Mouse (Mus musculus): ENCODE data around the gene Smc4. TPM values are rescaled to one million over a fixed set of nuclear protein-coding genes. Genes with fewer than 3 reads are reported as not detected.

Gene Smc4
- polyA plus RNA-seq, 1 experiment: 6.4 TPM

GRCm38 (mm10) chr3:68969091-68969590 is 35.4 kb upstream of the Smc4 start:
- H3K27ac ChIP-seq (ENCODE audit: insufficient read depth, low read depth, low read length): no peak overlapping the region
- no peak overlapping the region for H3K4me3 ChIP-seq (ENCODE audit: low read depth, low read length)
- TF ChIP-seq CTCF (IDR thresholded peaks at IDR 0.05; ENCODE audit: extremely low read depth, insufficient read length, insufficient replicate concordance, low read depth, low read length): no peak
- TF ChIP-seq POLR2A (IDR thresholded peaks at IDR 0.05; ENCODE audit: low read depth, low read length): no peak
- 0 out of 2 replicates have a peak, but pooled peaks cover 1% of the 10 kb centered on the region for H3K36me3 ChIP-seq (ENCODE audit: control insufficient read depth, insufficient read depth, low read length)
- no peaks in the 10 kb centered on the region for H3K27me3 ChIP-seq (ENCODE audit: control insufficient read depth, insufficient read depth, low read length)
- 87% methylated on average over 3 of the region's 3 CpGs for WGBS
- no peaks in the 10 kb centered on the region for H3K4me1 ChIP-seq (ENCODE audit: control insufficient read depth, insufficient read depth, insufficient read length, low read length)

GRCm38 (mm10) chr3:68973574-68973973 is 31.0 kb upstream of the Smc4 start:
- WGBS: 41% methylated on average over 1 of the region's 1 CpGs
- Histone ChIP-seq H3K27ac (ENCODE audit: insufficient read depth, low read depth, low read length) (no peak overlapping the region), H3K36me3 (ENCODE audit: control insufficient read depth, insufficient read depth, low read length) (no peaks in the 10 kb centered on the region), H3K27me3 (ENCODE audit: control insufficient read depth, insufficient read depth, low read length) (no peaks in the 10 kb centered on the region), H3K4me3 (ENCODE audit: low read depth, low read length) (no peak overlapping the region), H3K4me1 (ENCODE audit: control insufficient read depth, insufficient read depth, insufficient read length, low read length) (no peaks in the 10 kb centered on the region; the same call in 1 of the 2 replicates)
- TF ChIP-seq CTCF (IDR thresholded peaks at IDR 0.05; ENCODE audit: extremely low read depth, insufficient read length, insufficient replicate concordance, low read depth, low read length) (no peak), POLR2A (IDR thresholded peaks at IDR 0.05; ENCODE audit: low read depth, low read length) (no peak)

- Histone ChIP-seq H3K36me3 (ENCODE audit: control insufficient read depth, insufficient read depth, low read length) (no peaks in the 10 kb centered on the region), H3K27ac (ENCODE audit: insufficient read depth, low read depth, low read length) (no peak overlapping the region), H3K4me3 (ENCODE audit: low read depth, low read length) (no peak overlapping the region), H3K4me1 (ENCODE audit: control insufficient read depth, insufficient read depth, insufficient read length, low read length) (no peaks in the 10 kb centered on the region; the same call in 1 of the 2 replicates), H3K27me3 (ENCODE audit: control insufficient read depth, insufficient read depth, low read length) (no peaks in the 10 kb centered on the region)
- WGBS: 90% methylated on average over 8 of the region's 8 CpGs
- TF ChIP-seq POLR2A (IDR thresholded peaks at IDR 0.05; ENCODE audit: low read depth, low read length): no peak
- TF ChIP-seq CTCF (IDR thresholded peaks at IDR 0.05; ENCODE audit: extremely low read depth, insufficient read length, insufficient replicate concordance, low read depth, low read length): no peak
These were observed 29.7 kb upstream of the Smc4 start for GRCm38 (mm10) chr3:68974639-68975532.

GRCm38 (mm10) chr3:68975533-68976490 is 28.7 kb upstream of the Smc4 start:
- Histone ChIP-seq H3K36me3 (ENCODE audit: control insufficient read depth, insufficient read depth, low read length) (no peaks in the 10 kb centered on the region), H3K4me3 (ENCODE audit: low read depth, low read length) (no peak overlapping the region), H3K27me3 (ENCODE audit: control insufficient read depth, insufficient read depth, low read length) (no peaks in the 10 kb centered on the region), H3K4me1 (ENCODE audit: control insufficient read depth, insufficient read depth, insufficient read length, low read length) (no peaks in the 10 kb centered on the region; the same call in 1 of the 2 replicates), H3K27ac (ENCODE audit: insufficient read depth, low read depth, low read length) (no peak overlapping the region)
- WGBS: 59% methylated on average over 9 of the region's 9 CpGs
- no peak for TF ChIP-seq CTCF (IDR thresholded peaks at IDR 0.05; ENCODE audit: extremely low read depth, insufficient read length, insufficient replicate concordance, low read depth, low read length)
- TF ChIP-seq POLR2A (IDR thresholded peaks at IDR 0.05; ENCODE audit: low read depth, low read length): no peak

GRCm38 (mm10) chr3:68977696-68978095 is 26.8 kb upstream of the Smc4 start:
- Histone ChIP-seq H3K4me3 (ENCODE audit: low read depth, low read length) (no peak overlapping the region), H3K27me3 (ENCODE audit: control insufficient read depth, insufficient read depth, low read length) (no peaks in the 10 kb centered on the region), H3K4me1 (ENCODE audit: control insufficient read depth, insufficient read depth, insufficient read length, low read length) (no peaks in the 10 kb centered on the region; the same call in 1 of the 2 replicates), H3K36me3 (ENCODE audit: control insufficient read depth, insufficient read depth, low read length) (no peaks in the 10 kb centered on the region), H3K27ac (ENCODE audit: insufficient read depth, low read depth, low read length) (no peak overlapping the region)
- TF ChIP-seq POLR2A (IDR thresholded peaks at IDR 0.05; ENCODE audit: low read depth, low read length) (no peak), CTCF (IDR thresholded peaks at IDR 0.05; ENCODE audit: extremely low read depth, insufficient read length, insufficient replicate concordance, low read depth, low read length) (no peak)
- 90% methylated on average over 4 of the region's 4 CpGs for WGBS

GRCm38 (mm10) chr3:68979187-68979586 is 25.4 kb upstream of the Smc4 start:
- Histone ChIP-seq H3K4me1 (ENCODE audit: control insufficient read depth, insufficient read depth, insufficient read length, low read length) (no peaks in the 10 kb centered on the region; the same call in 1 of the 2 replicates), H3K27me3 (ENCODE audit: control insufficient read depth, insufficient read depth, low read length) (no peaks in the 10 kb centered on the region), H3K27ac (ENCODE audit: insufficient read depth, low read depth, low read length) (no peak overlapping the region), H3K36me3 (ENCODE audit: control insufficient read depth, insufficient read depth, low read length) (no peaks in the 10 kb centered on the region), H3K4me3 (ENCODE audit: low read depth, low read length) (no peak overlapping the region)
- WGBS: 90% methylated on average over 10 of the region's 10 CpGs
- no peak for TF ChIP-seq POLR2A (IDR thresholded peaks at IDR 0.05; ENCODE audit: low read depth, low read length)
- TF ChIP-seq CTCF (IDR thresholded peaks at IDR 0.05; ENCODE audit: extremely low read depth, insufficient read length, insufficient replicate concordance, low read depth, low read length): no peak

Data from small intestine, adult 2 months (tissue).